Mouse (Mus musculus): Measurements from ENCODE around the gene Ndufs4.

- TF ChIP-seq POLR2A (IDR thresholded peaks at IDR 0.05; ENCODE audit: insufficient read depth, low read depth, low read length) (no peak), CTCF (IDR thresholded peaks at IDR 0.05; ENCODE audit: insufficient read depth, low read depth, low read length) (no peak)
Observed at GRCm38 (mm10) chr13:114319835-114320389, 68.1 kb downstream of the Ndufs4 start.
